Mouse (Mus musculus): ENCODE results near the gene Ndrg4. TPM values are rescaled to one million over a fixed set of nuclear protein-coding genes. Genes with fewer than 3 reads are reported as not detected.

Ndrg4 gene
- total RNA-seq (2023), result under 1 TPM in 1 of 2 experiments, not detected in 1; 0.56 TPM

DNA sequence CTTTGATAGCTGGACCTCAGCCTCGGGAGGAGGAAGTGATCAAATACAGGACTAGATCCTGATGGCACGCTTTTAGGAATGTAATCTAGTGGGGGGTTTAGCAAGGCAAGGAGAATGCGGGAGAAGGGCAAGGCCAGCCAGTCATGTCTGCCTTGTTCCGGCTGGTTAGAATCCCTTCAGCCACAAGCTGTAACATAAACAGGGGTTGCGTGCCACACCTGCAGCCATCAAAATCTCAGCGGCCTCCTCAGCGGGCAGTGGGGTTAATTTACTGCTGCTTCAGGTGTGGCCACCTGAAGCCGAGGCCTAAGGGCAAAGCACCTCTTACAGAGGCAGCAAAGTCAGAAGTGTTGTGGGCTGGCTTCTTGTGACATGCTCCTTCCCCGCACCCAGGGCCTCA is at the start of gene Ndrg4:
Gene Ndrg4, plus strand, starts transcription at position 350 of the 400 bp plus-strand sequence.

GRCm38 (mm10) chr8:95633262-95634062 is 43.3 kb upstream of the Ndrg4 start, which contains the start of gene Gins3:
Gene Gins3, plus strand, starts transcription at chr8:95633453.

DNA sequence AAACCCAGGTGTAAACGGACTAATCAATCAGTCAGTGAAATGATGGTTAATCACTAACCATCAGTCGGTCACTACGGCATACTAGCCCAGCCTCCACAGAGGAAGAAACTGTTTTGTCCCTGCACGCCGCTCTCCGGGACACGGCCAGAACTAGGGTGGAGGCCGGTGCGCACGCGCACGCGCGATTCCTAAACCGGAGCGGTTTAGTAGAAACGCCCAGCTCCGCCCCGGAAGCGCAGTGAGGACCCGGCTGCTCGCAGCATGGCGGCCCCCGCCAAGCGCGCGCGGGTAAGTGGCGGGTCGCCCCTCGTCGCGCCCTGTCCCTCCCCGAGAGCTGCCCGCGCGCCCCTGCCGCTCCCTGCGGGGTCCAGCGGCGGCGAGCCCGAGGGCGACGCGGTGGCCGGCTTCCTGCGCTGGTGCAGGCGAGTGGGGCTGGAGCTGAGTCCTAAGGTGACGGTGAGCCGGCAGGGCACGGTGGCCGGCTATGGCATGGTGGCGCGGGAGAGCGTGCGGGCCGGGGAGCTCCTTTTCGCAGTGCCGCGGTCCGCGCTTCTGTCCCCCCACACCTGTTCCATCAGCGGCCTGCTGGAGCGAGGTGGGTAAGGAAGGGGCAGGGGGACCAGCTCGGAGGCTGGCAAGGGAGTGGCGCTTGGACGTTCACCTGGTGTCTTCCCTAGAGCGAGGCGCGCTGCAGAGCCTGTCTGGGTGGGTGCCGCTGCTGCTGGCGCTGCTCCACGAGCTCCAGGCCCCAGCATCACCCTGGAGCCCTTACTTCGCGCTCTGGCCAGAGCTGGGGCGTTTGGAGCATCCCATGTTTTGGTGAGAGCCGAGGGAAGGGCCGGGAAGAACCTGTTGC is 39.1 kb downstream of the Ndrg4 start, which contains the start of gene Setd6:
Gene Setd6, plus strand, starts transcription at position 206 of the 856 bp plus-strand sequence.

Other genes with a start within 250 kb of the Ndrg4 start
- 100 to 1,000 TPM in 1 of 2 experiments, 10 to 100 TPM in 1; 97.6 to 101 TPM for gene Cfap20, start 242.1 kb upstream of the Ndrg4 start, total RNA-seq (2023)
- gene Csnk2a2, start 186.9 kb upstream of the Ndrg4 start, total RNA-seq (2023), result 10 to 100 TPM; 84.3 to 92.1 TPM
- gene Ccdc113, start 142.9 kb upstream of the Ndrg4 start, total RNA-seq (2023), result not detected
- not detected for gene Prss54, start 100.6 kb upstream of the Ndrg4 start, total RNA-seq (2023)
- gene Gins3, start 43.5 kb upstream of the Ndrg4 start, total RNA-seq (2023), result 1 to 10 TPM; 4.8 to 6.0 TPM
- gene Setd6, start 38.9 kb downstream of the Ndrg4 start, total RNA-seq (2023), result 10 to 100 TPM; 30.0 to 40.3 TPM
- gene Cnot1, start 130.5 kb downstream of the Ndrg4 start, total RNA-seq (2023), result 100 to 1,000 TPM; 327 to 346 TPM
- gene Sap18b, start 148.4 kb downstream of the Ndrg4 start, total RNA-seq (2023), result 10 to 100 TPM; 47.7 to 83.8 TPM
- 10 to 100 TPM; 20.9 to 22.5 TPM for gene Slc38a7, start 176.6 kb downstream of the Ndrg4 start, total RNA-seq (2023)
- gene Got2, start 211.6 kb downstream of the Ndrg4 start, total RNA-seq (2023), result 10 to 100 TPM; 66.8 to 74.2 TPM

All from B cell, adult 67 days (primary cell).